Mouse (Mus musculus) liver, adult 2 months (tissue): Measurements from ENCODE around the gene Enox1. TPM values are rescaled to one million over a fixed set of nuclear protein-coding genes. Genes with fewer than 3 reads are reported as not detected.

Experiments used
- DNase-seq: peaks from one replicate; pipeline ENCODE4 v3.0.0-alpha.2; 2011; ENCODE audit warnings: low read depth, low spot score; ENCODE audit errors: extremely low read depth
- H3K27ac ChIP-seq: fragments of 200-500 bp; replicated peaks from 2 replicates; pipeline ENCODE4 v1.5.1; 2012; ENCODE audit warnings: low read depth, mild to moderate bottlenecking, control low read depth, inconsistent platforms, low read length; ENCODE audit not compliant: insufficient read depth
- H3K27me3 ChIP-seq: fragments of 200-500 bp; 2 replicates; pipeline ENCODE4 v1.6.1; 2012; ENCODE audit warnings: mild to moderate bottlenecking, moderate library complexity, low read length, inconsistent platforms; ENCODE audit not compliant: control insufficient read depth, insufficient read depth
- H3K36me3 ChIP-seq: fragments of 200-500 bp; 2 replicates; pipeline ENCODE4 v1.6.1; 2012; ENCODE audit warnings: low read length, inconsistent platforms; ENCODE audit not compliant: control insufficient read depth, insufficient read depth
- H3K4me1 ChIP-seq: fragments of 200-500 bp; 2 replicates; pipeline ENCODE4 v1.6.1; 2011; ENCODE audit warnings: low read length; ENCODE audit not compliant: control insufficient read depth, insufficient read depth
- H3K4me3 ChIP-seq: fragments of 200-500 bp; 2 replicates; pipeline ENCODE4 v1.5.1; 2011; ENCODE audit warnings: low read depth, mild to moderate bottlenecking, control low read depth, low read length, moderate library complexity; ENCODE audit not compliant: insufficient read depth
- H3K79me2 ChIP-seq: fragments of 200-500 bp; 2 replicates; pipeline ENCODE4 v1.6.1; 2012; ENCODE audit warnings: inconsistent platforms, mild to moderate bottlenecking, low read length, moderate library complexity; ENCODE audit not compliant: control insufficient read depth, insufficient read depth
- H3K9ac ChIP-seq: fragments of 200-500 bp; 2 replicates; pipeline ENCODE4 v1.6.1; 2012; ENCODE audit warnings: low read depth, mild to moderate bottlenecking, control low read depth, inconsistent platforms, low read length
- CTCF ChIP-seq: fragments of 200-500 bp; IDR thresholded peaks from 2 replicates; pipeline ENCODE4 v1.5.1; 2011; ENCODE audit warnings: low read depth, low read length, control low read depth
- POLR2A ChIP-seq: fragments of 200-500 bp; IDR thresholded peaks from 2 replicates; pipeline ENCODE4 v1.6.1; 2011; ENCODE audit warnings: low read length, control low read depth; ENCODE audit not compliant: insufficient read depth; ENCODE audit errors: extremely low read depth
- WGBS: fragments of 180-500 bp; shearing (Covaris S2); methylation state at CpG from one replicate; pipeline ENCODE4 v1.1.7; 2018; 5-methylcytosine and 5-hydroxymethylcytosine counted together
- polyA plus RNA-seq: library from polyadenylated mRNA; depleted of rRNA; stranded (reverse); fragments of >200 nt; gene quantifications from 2 replicates; pipeline ENCODE4 v1.2.3, GENCODE M21; 2012
- total RNA-seq: library from RNA; depleted of rRNA; stranded (reverse); fragments of >200 nt; gene quantifications from 2 replicates; pipeline ENCODE4 v1.2.3, GENCODE M21; 2014

Enox1 gene
- total and polyA plus RNA-seq, 2 experiments: 0.09 TPM; not detected in 1

GRCm38 (mm10) chr14:77559792-77560191 lies 403.2 kb downstream of the Enox1 start:
- Histone ChIP-seq H3K4me3 (no peak overlapping the region), H3K79me2 (no peaks in the 10 kb centered on the region), H3K27ac (no peak overlapping the region), H3K9ac (no peak overlapping the region), H3K4me1 (no peaks in the 10 kb centered on the region), H3K27me3 (no peaks in the 10 kb centered on the region), H3K36me3 (no peaks in the 10 kb centered on the region)
- TF ChIP-seq POLR2A (no peak), CTCF (no peak)
- DNase-seq: no peak
- 77% methylated on average over 5 of the region's 5 CpGs for WGBS

- TF ChIP-seq CTCF (no peak), POLR2A (no peak)
- Histone ChIP-seq H3K27ac (no peak overlapping the region), H3K4me1 (no peaks in the 10 kb centered on the region), H3K79me2 (no peaks in the 10 kb centered on the region), H3K9ac (no peak overlapping the region), H3K4me3 (no peak overlapping the region), H3K36me3 (no peaks in the 10 kb centered on the region), H3K27me3 (no peaks in the 10 kb centered on the region)
- 81% methylated on average over 6 of the region's 6 CpGs for WGBS
- DNase-seq: no peak
Measured at GRCm38 (mm10) chr14:77561808-77562583, 405.4 kb downstream of the Enox1 start.

GRCm38 (mm10) chr14:77563922-77564321 lies 407.4 kb downstream of the Enox1 start:
- Histone ChIP-seq H3K36me3 (no peaks in the 10 kb centered on the region), H3K27ac (no peak overlapping the region), H3K4me3 (no peak overlapping the region), H3K4me1 (no peaks in the 10 kb centered on the region), H3K79me2 (no peaks in the 10 kb centered on the region), H3K9ac (no peak overlapping the region), H3K27me3 (no peaks in the 10 kb centered on the region)
- DNase-seq: no peak
- 85% methylated on average over 5 of the region's 5 CpGs for WGBS
- TF ChIP-seq CTCF (no peak), POLR2A (no peak)

GRCm38 (mm10) chr14:77567120-77567519 lies 410.6 kb downstream of the Enox1 start:
- Histone ChIP-seq H3K79me2 (no peaks in the 10 kb centered on the region), H3K27ac (no peak overlapping the region), H3K36me3 (no peaks in the 10 kb centered on the region), H3K9ac (no peak overlapping the region), H3K4me3 (no peak overlapping the region), H3K27me3 (no peaks in the 10 kb centered on the region), H3K4me1 (no peaks in the 10 kb centered on the region)
- TF ChIP-seq CTCF (no peak), POLR2A (no peak)
- no peak for DNase-seq
- 73% methylated on average over 2 of the region's 2 CpGs for WGBS

- no peak overlapping the region for H3K9ac ChIP-seq
- no peak overlapping the region for H3K4me3 ChIP-seq
- no peaks in the 10 kb centered on the region for H3K36me3 ChIP-seq
- TF ChIP-seq CTCF: no peak
- no peak for TF ChIP-seq POLR2A
- H3K27me3 ChIP-seq: no peaks in the 10 kb centered on the region
- DNase-seq: no peak
- no peak overlapping the region for H3K27ac ChIP-seq
- H3K4me1 ChIP-seq: no peaks in the 10 kb centered on the region
- H3K79me2 ChIP-seq: no peaks in the 10 kb centered on the region
- 52% methylated on average over 3 of the region's 3 CpGs for whole genome bisulfite sequencing
Measured at GRCm38 (mm10) chr14:77574436-77574835, 417.9 kb downstream of the Enox1 start.

- no peak for DNase-seq
- H3K36me3 ChIP-seq: no peaks in the 10 kb centered on the region
- no peak overlapping the region for H3K9ac ChIP-seq
- no peaks in the 10 kb centered on the region for H3K4me1 ChIP-seq
- TF ChIP-seq POLR2A: no peak
- no peak for TF ChIP-seq CTCF
- no peak overlapping the region for H3K27ac ChIP-seq
- no peaks in the 10 kb centered on the region for H3K79me2 ChIP-seq
- 85% methylated on average over 5 of the region's 5 CpGs for WGBS
- H3K4me3 ChIP-seq: no peak overlapping the region
- no peaks in the 10 kb centered on the region for H3K27me3 ChIP-seq
Measured at GRCm38 (mm10) chr14:77576411-77576810, 419.8 kb downstream of the Enox1 start.
